Mouse (Mus musculus) stomach, postnatal 0 days (tissue): ENCODE data around the gene Pgpep1.

Experiments
- CTCF ChIP-seq: IDR thresholded peaks from 2 replicates; pipeline ENCODE4 v1.5.1; 2016; ENCODE audit warnings: antibody characterized with exemption, low read depth, mild to moderate bottlenecking, moderate library complexity
- EP300 ChIP-seq: optimal IDR thresholded peaks from 2 replicates; pipeline ENCODE3; 2016; ENCODE audit warnings: antibody characterized with exemption

DNA sequence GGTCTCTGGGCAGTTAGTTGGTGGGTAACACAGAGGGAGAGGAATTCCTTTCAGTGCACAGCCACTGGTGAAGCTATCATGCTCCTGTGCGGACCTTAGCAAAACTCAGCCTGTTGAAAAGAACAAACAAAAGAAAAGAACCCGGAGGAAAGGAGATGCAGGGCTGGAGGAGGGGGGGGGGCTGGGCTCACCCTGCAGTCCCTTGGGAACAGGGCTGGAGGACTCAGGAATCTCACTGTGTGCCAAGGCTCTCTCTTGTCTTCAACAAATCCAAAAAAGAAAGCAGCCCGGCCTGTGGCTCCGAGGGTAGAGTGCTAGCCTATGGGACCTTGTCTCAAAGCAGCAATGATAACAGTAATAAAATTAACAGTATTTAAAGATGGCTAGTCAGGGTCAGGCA, 3.5 kb upstream of the Pgpep1 start:
- TF ChIP-seq CTCF = no peak
- TF ChIP-seq EP300 = no peak
